Mouse (Mus musculus) MEL (cell line): ENCODE results near the gene Fndc10. TPM values are rescaled to one million over a fixed set of nuclear protein-coding genes. Genes with fewer than 3 reads are reported as not detected.
"Not testable (repeated sequence)": the region's sequence is repeated elsewhere in the genome, so short reads cannot be mapped to it uniquely, and the experiment has no call there.

ENCODE experiments used
- DNase-seq: peaks from one replicate; pipeline ENCODE4 v3.0.0; 2011; ENCODE audit warnings: low read depth, low spot score
- H3K27ac ChIP-seq: 2 replicates; pipeline ENCODE4 v1.5.1; 2012; ENCODE audit warnings: low read depth, mild to moderate bottlenecking, control low read depth, low read length, moderate library complexity; ENCODE audit not compliant: control insufficient read depth
- H3K27me3 ChIP-seq, 2 experiments: fragments of 150-350 bp in 1 of 2; sonication (generic) in 1 of 2; 2 replicates each; pipeline ENCODE4 v1.6.1; 2012; ENCODE audit warnings: low read length in 2 of 2, mild to moderate bottlenecking in 2 of 2, improper control_type of control experiment in 1 of 2, moderate library complexity in 1 of 2; ENCODE audit not compliant: insufficient read depth in 2 of 2, control insufficient read depth in 1 of 2
- H3K36me3 ChIP-seq, 2 experiments: 2 replicates each; pipeline ENCODE4 v1.6.1; 2012 to 2014; ENCODE audit warnings: low read length in 2 of 2, improper control_type of control experiment in 1 of 2, inconsistent platforms in 1 of 2, mild to moderate bottlenecking in 1 of 2; ENCODE audit not compliant: insufficient read depth in 2 of 2, control insufficient read depth in 1 of 2
- H3K4me1 ChIP-seq, 2 experiments: fragments of 150-350 bp in 1 of 2; sonication (generic) in 1 of 2; 2 replicates each; pipeline ENCODE4 v1.6.1; 2012; ENCODE audit warnings: low read length in 2 of 2, improper control_type of control experiment in 1 of 2, mild to moderate bottlenecking in 1 of 2; ENCODE audit not compliant: insufficient read depth in 2 of 2, control insufficient read depth in 1 of 2
- H3K4me3 ChIP-seq, 2 experiments: fragments of 150-350 bp in 1 of 2; sonication (generic) in 1 of 2; 2 replicates each; pipeline ENCODE4 v1.5.1; 2012; ENCODE audit warnings: low read depth in 2 of 2, low read length in 2 of 2, mild to moderate bottlenecking in 2 of 2, moderate library complexity in 2 of 2, control low read depth in 1 of 2, improper control_type of control experiment in 1 of 2; ENCODE audit not compliant: control insufficient read depth in 1 of 2, insufficient read depth in 1 of 2
- H3K79me2 ChIP-seq: 2 replicates; pipeline ENCODE4 v1.6.1; 2012; ENCODE audit warnings: mild to moderate bottlenecking, low read length, moderate library complexity; ENCODE audit not compliant: control insufficient read depth, poor library complexity, insufficient read depth
- H3K9ac ChIP-seq: 2 replicates; pipeline ENCODE4 v1.6.1; 2012; ENCODE audit warnings: low read depth, mild to moderate bottlenecking, control low read depth, low read length, moderate library complexity; ENCODE audit not compliant: control insufficient read depth, poor library complexity, severe bottlenecking
- H3K9me3 ChIP-seq: fragments of 150-350 bp; sonication (generic); replicated peaks from 2 replicates; pipeline ENCODE4 v1.6.1; 2012; ENCODE audit warnings: mild to moderate bottlenecking, low read length, improper control_type of control experiment, moderate library complexity; ENCODE audit not compliant: insufficient read depth
- ETS1 ChIP-seq: IDR thresholded peaks from 2 replicates; pipeline ENCODE4 v1.6.1; 2012; ENCODE audit warnings: low read depth, mild to moderate bottlenecking, inconsistent platforms, low read length, improper control_type of control experiment, moderate library complexity
- GATA1 ChIP-seq: IDR thresholded peaks from 2 replicates; pipeline ENCODE4 v1.6.1; 2011; ENCODE audit warnings: low read depth, low read length, improper control_type of control experiment
- HCFC1 ChIP-seq: IDR thresholded peaks from 2 replicates; pipeline ENCODE4 v1.6.1; 2012; ENCODE audit warnings: low read depth, mild to moderate bottlenecking, inconsistent platforms, low read length, improper control_type of control experiment, moderate library complexity
- MAX ChIP-seq: IDR thresholded peaks from 2 replicates; pipeline ENCODE4 v1.6.1; 2011; ENCODE audit warnings: low read length, improper control_type of control experiment
- MXI1 ChIP-seq: IDR thresholded peaks from 2 replicates; pipeline ENCODE4 v1.6.1; 2011; ENCODE audit warnings: mild to moderate bottlenecking, low read depth, low read length, improper control_type of control experiment
- NRF1 ChIP-seq: IDR thresholded peaks from 2 replicates; pipeline ENCODE4 v1.6.1; 2014; ENCODE audit warnings: low read depth, mild to moderate bottlenecking, inconsistent platforms, low read length, improper control_type of control experiment, moderate library complexity; ENCODE audit not compliant: poor library complexity, insufficient read depth, severe bottlenecking
- POLR2A ChIP-seq, 2 experiments: IDR thresholded peaks; 2 replicates each; pipeline ENCODE4 v1.6.1; 2011 to 2012; ENCODE audit warnings: low read length in 2 of 2, mild to moderate bottlenecking in 2 of 2, control low read depth in 1 of 2, improper control_type of control experiment in 1 of 2, low read depth in 1 of 2, moderate library complexity in 1 of 2; ENCODE audit not compliant: control insufficient read depth in 1 of 2, insufficient read depth in 1 of 2, poor library complexity in 1 of 2
- POLR2AphosphoS2 ChIP-seq: IDR thresholded peaks from 2 replicates; pipeline ENCODE4 v1.6.1; 2011; ENCODE audit warnings: low read length, improper control_type of control experiment
- POLR2AphosphoS5 ChIP-seq: IDR thresholded peaks from 2 replicates; pipeline ENCODE4 v1.6.1; 2012; ENCODE audit warnings: low read depth, borderline replicate concordance, mild to moderate bottlenecking, inconsistent platforms, low read length, moderate library complexity, mixed read lengths
- RAD21 ChIP-seq: IDR thresholded peaks from 2 replicates; pipeline ENCODE4 v1.6.1; 2011; ENCODE audit warnings: mild to moderate bottlenecking, low read depth, low read length, improper control_type of control experiment
- SIN3A ChIP-seq: IDR thresholded peaks from 2 replicates; pipeline ENCODE4 v1.6.1; 2012; ENCODE audit warnings: low read length, improper control_type of control experiment, inconsistent platforms
- UBTF ChIP-seq: IDR thresholded peaks from 2 replicates; pipeline ENCODE4 v1.6.1; 2012; ENCODE audit warnings: low read depth, mild to moderate bottlenecking, inconsistent platforms, low read length, improper control_type of control experiment, moderate library complexity, borderline replicate concordance; ENCODE audit not compliant: insufficient read depth
- USF1 ChIP-seq: IDR thresholded peaks from 2 replicates; pipeline ENCODE4 v1.6.1; 2014; ENCODE audit warnings: low read depth, mild to moderate bottlenecking, inconsistent platforms, low read length, improper control_type of control experiment, moderate library complexity
- USF2 ChIP-seq, 2 experiments: IDR thresholded peaks; 2 replicates each; pipeline ENCODE4 v1.6.1; 2011 to 2012; ENCODE audit warnings: improper control_type of control experiment in 2 of 2, low read length in 2 of 2, borderline replicate concordance in 1 of 2, inconsistent platforms in 1 of 2, low read depth in 1 of 2, mild to moderate bottlenecking in 1 of 2; ENCODE audit not compliant: insufficient read depth in 1 of 2
- ZNF384 ChIP-seq: IDR thresholded peaks from 2 replicates; pipeline ENCODE4 v1.6.1; 2012; ENCODE audit warnings: low read depth, mild to moderate bottlenecking, inconsistent platforms, low read length, improper control_type of control experiment
- polyA plus RNA-seq, 2 experiments: library from polyadenylated mRNA; stranded (reverse) in 1 of 2; unstranded in 1 of 2; fragments of >175 nt in 1 of 2; fragments of >200 nt in 1 of 2; gene quantifications; 2 replicates each; pipeline versions ENCODE4 v1.2.1 to v1.2.4; 2012; ENCODE audit warnings: low replicate concordance in 2 of 2, low read depth in 1 of 2; ENCODE audit not compliant: insufficient read length in 2 of 2, insufficient read depth in 1 of 2, missing spikeins in 1 of 2
- total RNA-seq: library from RNA; depleted of rRNA; stranded (reverse); fragments of 300-350 nt; gene quantifications from 2 replicates; pipeline ENCODE4 v1.2.3, GENCODE M21; 2012

Fndc10 gene
- total and polyA plus RNA-seq, 3 experiments, result 2.6 to 5.9 TPM; not detected in 1

GRCm38 (mm10) chr4:155739741-155740636 lies 45.8 kb downstream of the Fndc10 start:
- no peak for TF ChIP-seq MAX
- no peak for TF ChIP-seq ZNF384
- peak; percentile 43 for TF ChIP-seq POLR2AphosphoS2
- TF ChIP-seq POLR2A (IDR thresholded peaks at IDR 0.05; ENCODE audit: control insufficient read depth in 1 of 2, insufficient read depth in 1 of 2, low read depth in 1 of 2, low read length in 2 of 2, poor library complexity in 1 of 2), result peak in 1 of 2 experiments; percentile 41; a peak in 1 of 4 replicates
- no peak overlapping the region for H3K9ac ChIP-seq
- H3K27ac ChIP-seq, result no peak overlapping the region

DNA sequence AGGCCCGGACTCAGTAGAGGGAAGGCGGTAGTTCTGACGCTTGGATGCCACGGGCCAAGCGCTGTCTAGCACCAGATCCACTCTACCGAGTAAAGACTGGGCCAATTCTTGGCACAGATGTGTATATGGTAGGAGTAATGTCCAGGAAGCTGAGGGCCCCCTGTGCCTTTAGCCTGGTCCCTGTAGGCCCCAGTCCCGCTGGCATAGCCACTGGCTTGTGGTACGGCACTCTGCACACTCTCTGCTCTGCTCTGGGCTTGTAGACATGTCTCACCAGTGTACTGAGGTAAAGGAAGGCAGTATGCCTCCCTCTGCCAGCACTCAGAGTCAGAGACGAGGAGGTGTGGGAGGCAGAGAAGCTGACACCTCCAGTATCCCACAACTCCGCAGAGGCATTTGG lies 46.5 kb downstream of the Fndc10 start:
- H3K27ac ChIP-seq, H3K9ac ChIP-seq, H3K4me3 ChIP-seq, H3K4me1 ChIP-seq, H3K79me2 ChIP-seq, DNase-seq, H3K27me3 ChIP-seq, H3K9me3 ChIP-seq: not testable (repeated sequence)
- H3K36me3 ChIP-seq, result peaks cover 0 to 16% of the 10 kb centered on the region in 2 experiments; a peak in 2 of 4 replicates

More at GRCm38 (mm10) chr4:155739741-155740636, 45.8 kb downstream of the Fndc10 start:
- Histone ChIP-seq H3K79me2 (peaks cover 3% of the 10 kb centered on the region; the same call in 1 of the 2 replicates), H3K9me3 (no peaks in the 10 kb centered on the region), H3K4me3 (no peak overlapping the region), H3K4me1 (0 out of 4 replicates have a peak, but pooled peaks cover 0 to 5% of the 10 kb centered on the region in 2 experiments), H3K27me3 (no peaks in the 10 kb centered on the region), H3K36me3 (peaks cover 0 to 15% of the 10 kb centered on the region in 2 experiments; a peak in 2 of 4 replicates)
- no peak for DNase-seq

DNA sequence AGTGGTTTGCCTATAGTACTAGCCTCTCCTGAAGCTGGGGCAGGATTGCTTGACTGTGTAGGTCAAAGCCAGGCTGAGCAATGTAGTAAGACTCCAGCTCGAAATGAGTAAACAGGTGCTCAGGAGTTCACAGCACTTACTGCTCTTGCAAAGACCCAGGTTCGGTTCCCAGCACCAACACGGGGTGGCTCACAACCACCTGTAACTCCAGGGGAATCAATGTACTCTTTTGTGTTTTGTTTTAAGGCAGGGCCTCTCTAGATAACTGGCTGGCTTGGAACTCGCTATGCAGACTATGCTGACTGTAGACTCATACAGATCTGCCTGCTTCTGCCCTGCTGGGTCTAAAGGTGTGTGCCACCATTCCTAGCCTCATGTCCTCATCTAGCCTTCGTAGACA lies 48.5 kb downstream of the Fndc10 start:
- no peak for DNase-seq
- Histone ChIP-seq H3K79me2 (no peaks in the 10 kb centered on the region), H3K9me3 (no peaks in the 10 kb centered on the region), H3K36me3 (peaks cover 0 to 18% of the 10 kb centered on the region in 2 experiments; a peak in 2 of 4 replicates), H3K4me3 (no peak overlapping the region), H3K27me3 (no peaks in the 10 kb centered on the region), H3K9ac (no peak overlapping the region), H3K27ac (no peak overlapping the region), H3K4me1 (no peaks in the 10 kb centered on the region)
- TF ChIP-seq RAD21 (no peak), MAX (no peak), USF1 (no peak), GATA1 (no peak), HCFC1 (no peak), NRF1 (no peak), ZNF384 (no peak), SIN3A (no peak), POLR2AphosphoS5 (no peak), MXI1 (no peak), ETS1 (no peak), UBTF (no peak), USF2 (IDR thresholded peaks at IDR 0.05; ENCODE audit: borderline replicate concordance in 1 of 2, insufficient read depth in 1 of 2, low read depth in 1 of 2, low read length in 2 of 2) (no peak)
